Mouse (Mus musculus) regulatory T cell (primary cell): ENCODE measurements around the gene Opa3.

Experiments
- in situ Hi-C: fragments of 300-600 bp; cut with MboI, MseI; formaldehyde crosslinking; loops from one replicate; pipeline ENCODE4 v1.15.1; 2025; ENCODE audit warnings: high pct_unique_total_duplicates

Gene Opa3

GRCm38 (mm10) chr7:19279581-19280114, 51.5 kb downstream of the Opa3 start, which contains the start of gene Ppm1n:
Gene Ppm1n, minus strand, starts transcription at chr7:19280064.
- in situ Hi-C loops: loop anchor here (5.0 kb wide), 2 partner anchors 37 to 92 kb away; no protein-coding TSS in a partner anchor

GRCm38 (mm10) chr7:19281680-19282304, 53.7 kb downstream of the Opa3 start:
- in situ Hi-C loops: loop anchor here (5.0 kb wide), 2 partner anchors 39 to 94 kb away; no protein-coding TSS in a partner anchor

DNA sequence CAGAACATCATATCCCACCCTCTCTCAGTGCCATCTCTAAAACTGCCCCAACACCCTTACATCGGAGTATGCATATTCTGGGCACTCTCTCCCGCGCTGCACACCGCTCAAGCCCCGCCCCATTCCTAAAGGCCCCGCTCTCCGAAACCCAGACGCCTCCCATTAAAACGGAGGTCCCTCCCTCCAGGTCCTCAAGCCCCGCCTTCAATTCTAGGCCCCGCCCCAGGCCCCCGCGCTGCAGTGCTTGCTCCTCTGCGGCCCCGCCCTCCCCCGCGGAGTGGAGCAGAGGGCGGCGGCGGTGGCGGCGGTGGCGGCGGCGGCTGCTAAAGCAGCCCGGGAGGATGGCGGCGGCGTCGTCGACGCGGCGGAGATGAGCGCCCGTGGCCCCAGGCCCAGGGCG, 54.3 kb downstream of the Opa3 start, which contains the start of gene Rtn2:
Gene Rtn2 (plus strand): TSS at position 240 of the 400 bp plus-strand sequence.
- in situ Hi-C loops: loop anchor here (5.0 kb wide), 2 partner anchors 40 to 95 kb away; no protein-coding TSS in a partner anchor

GRCm38 (mm10) chr7:19282791-19283405, 54.8 kb downstream of the Opa3 start:
- in situ Hi-C loops: loop anchor here (5.0 kb wide), 2 partner anchors 41 to 96 kb away; no protein-coding TSS in a partner anchor

DNA sequence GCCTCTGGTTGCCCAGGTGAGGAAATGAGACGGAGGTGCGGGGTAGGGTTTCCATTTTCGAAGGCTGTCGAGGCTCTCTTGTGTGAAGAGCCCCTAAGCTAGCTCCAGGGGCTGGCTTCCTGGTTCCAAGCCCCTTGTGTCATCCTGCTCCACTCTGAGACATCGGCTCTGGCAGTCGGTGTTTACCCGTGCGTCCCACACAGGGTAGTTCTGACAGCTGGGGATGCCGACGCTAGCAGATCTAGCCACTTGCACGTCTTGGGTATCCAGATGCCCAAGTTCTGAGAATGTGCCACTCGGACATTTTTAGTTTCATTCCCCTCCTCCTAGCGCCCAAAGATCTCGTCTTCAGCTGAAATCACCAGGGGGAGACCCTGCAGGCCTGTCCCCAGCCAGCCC, 55.3 kb downstream of the Opa3 start:
- in situ Hi-C loops: loop anchor here (5.0 kb wide), 2 partner anchors 41 to 96 kb away; no protein-coding TSS in a partner anchor

GRCm38 (mm10) chr7:19284763-19285162, 56.6 kb downstream of the Opa3 start:
- in situ Hi-C loops: loop anchor here (5.0 kb wide), 2 partner anchors 42 to 97 kb away; no protein-coding TSS in a partner anchor

GRCm38 (mm10) chr7:19290969-19291596, 62.9 kb downstream of the Opa3 start:
- in situ Hi-C loops: no loop called here

DNA sequence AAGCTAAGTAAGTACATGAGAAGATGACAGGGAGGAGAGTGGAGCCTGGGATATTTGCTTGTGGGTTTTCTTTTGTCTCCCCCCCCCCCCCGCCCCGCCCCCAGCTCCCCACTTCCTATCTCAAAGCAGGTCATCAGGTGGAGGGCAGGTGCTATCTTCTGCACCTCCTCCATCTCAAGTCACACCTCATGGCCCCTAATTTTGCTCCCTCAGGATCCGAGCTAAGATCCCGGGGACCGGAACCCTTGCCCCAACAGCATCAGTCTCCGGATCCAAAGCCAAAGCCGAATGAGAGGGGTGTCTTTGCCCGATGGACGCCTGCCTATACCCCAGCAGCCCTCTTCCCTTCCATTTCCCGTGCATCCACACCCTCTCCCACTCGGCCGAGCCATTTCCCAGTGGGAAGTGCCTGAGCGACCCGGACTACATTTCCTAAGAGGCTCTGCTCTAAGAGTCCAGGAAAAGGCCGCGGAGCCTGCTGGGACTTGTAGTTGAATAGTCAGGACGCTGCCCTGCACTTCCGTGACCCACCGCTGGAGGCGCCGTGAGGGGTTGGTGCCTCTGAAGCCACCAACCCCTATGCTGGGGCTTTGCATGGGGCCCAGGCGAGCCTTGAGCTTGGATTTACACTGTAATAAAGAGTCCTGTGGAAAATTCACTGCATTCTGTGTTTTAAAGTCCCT, 67.5 kb downstream of the Opa3 start:
- in situ Hi-C loops: no loop called here

DNA sequence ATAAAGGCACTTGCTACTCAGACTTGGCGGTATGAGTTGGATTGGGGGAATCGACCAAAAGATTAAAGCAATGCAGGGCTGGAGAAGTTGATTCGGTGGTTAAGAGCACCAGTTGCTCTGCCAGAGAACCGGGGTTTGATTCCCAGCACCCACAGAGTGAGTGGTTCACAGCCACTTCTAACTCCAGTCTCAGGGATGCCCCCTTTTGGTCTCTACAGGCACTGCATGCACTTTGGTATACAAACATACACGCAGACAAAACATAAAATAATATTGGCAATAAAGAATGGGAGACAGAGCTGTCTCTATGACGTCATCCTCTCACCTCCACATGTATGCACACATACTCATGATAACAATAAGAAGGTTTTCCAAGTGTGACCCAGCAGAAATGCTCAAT, 68.9 kb downstream of the Opa3 start:
- in situ Hi-C loops: no loop called here

DNA sequence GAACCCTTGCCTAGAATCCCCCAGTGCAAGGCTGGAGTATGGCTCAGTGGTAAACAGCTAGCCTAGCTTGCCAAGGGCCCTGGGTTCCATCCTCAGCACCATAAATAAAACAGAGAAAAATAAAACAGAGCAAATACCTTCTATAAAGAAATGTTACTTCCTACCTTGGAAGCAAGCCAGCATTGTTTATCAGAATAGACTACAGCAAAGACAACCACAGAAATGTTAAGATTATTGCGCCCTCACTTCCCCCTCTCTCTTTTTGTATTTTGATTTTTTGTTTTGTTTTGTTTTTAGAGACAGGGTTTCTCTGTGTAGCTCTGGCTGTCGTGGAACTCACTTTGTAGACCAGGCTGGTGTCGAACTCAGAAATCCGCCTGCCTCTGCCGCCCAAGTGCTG, 69.7 kb downstream of the Opa3 start:
- in situ Hi-C loops: no loop called here

- in situ Hi-C loops: no loop called here
Measured at GRCm38 (mm10) chr7:19299194-19299593, 71.1 kb downstream of the Opa3 start.

DNA sequence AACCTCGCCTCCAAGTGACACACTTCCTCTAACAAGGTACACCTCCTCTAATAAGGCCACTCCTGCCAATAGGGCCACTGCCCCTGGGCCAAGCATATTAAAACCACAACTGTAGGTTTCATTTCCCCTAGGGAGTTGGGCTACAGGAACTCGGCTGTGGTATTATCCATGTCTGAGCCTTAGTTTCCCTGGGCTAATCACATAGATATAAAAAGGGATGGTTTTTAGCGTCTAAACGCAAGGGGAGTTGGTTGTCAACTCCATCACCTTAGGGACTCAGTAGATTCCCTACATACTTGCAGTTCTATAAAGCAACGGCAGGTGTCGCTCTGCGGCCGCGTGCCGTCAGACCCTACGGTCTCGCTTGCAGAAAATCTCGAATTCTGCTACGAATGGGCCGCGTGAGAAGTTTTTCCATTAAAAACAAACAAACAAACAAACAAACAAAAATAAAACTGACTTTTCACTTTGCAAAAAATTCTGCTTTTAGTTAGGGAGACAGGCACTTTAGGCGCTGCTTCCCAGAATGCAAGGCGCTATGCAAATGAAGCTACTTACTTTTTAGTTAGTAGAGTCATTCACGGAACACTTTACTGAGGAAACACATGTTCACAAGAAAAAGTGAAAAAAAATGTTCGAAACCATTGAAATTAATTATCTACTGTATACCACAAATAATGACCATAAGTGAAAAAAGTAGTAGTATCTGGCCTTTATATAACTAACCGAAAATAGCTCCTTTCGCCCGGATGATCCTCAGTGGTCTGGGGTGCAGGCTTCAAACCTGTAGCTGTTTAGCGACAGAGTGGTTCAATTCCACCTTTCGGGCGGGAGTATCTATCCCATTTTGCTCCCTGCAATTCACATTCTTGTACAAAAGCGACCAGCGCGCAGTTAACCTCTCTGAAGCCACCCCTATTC, 72.6 kb downstream of the Opa3 start:
- in situ Hi-C loops: loop anchor here (10.0 kb wide), 1 partner anchor 64 kb away; no protein-coding TSS in a partner anchor

GRCm38 (mm10) chr7:19301461-19302263, 73.5 kb downstream of the Opa3 start:
- in situ Hi-C loops: loop anchor here (10.0 kb wide), 1 partner anchor 63 kb away; no protein-coding TSS in a partner anchor

GRCm38 (mm10) chr7:19302264-19303045, 74.3 kb downstream of the Opa3 start:
- in situ Hi-C loops: loop anchor here (10.0 kb wide), 1 partner anchor 62 kb away; no protein-coding TSS in a partner anchor

GRCm38 (mm10) chr7:19303046-19303305, 74.8 kb downstream of the Opa3 start:
- in situ Hi-C loops: loop anchor here (10.0 kb wide), 1 partner anchor 62 kb away; no protein-coding TSS in a partner anchor

DNA sequence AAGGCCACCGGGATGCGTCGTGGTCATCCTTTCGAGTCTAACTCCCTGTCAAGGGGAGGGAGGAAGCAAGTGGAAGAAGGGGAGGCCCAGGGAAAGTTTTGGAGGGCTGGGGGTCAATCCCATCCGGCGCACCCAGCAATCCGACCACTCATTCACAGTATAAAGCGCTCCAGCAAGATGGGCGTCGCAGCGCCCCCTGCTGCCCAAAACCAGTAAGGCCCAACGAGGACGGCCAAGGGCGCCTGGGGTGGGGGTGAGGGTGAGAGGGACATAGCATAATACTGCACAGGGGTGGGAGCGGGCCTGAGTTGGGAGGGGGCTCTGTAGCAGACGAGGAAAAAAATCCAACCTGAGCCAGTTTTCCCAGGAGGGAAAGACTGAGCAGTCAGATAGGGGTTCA, 75.6 kb downstream of the Opa3 start:
- in situ Hi-C loops: loop anchor here (10.0 kb wide), 1 partner anchor 61 kb away; no protein-coding TSS in a partner anchor

- in situ Hi-C loops: loop anchor here (5.0 to 10.0 kb wide), 2 partner anchors 38 to 60 kb away; partner anchors contain the start of gene Ercc1
Measured at GRCm38 (mm10) chr7:19304501-19305412, 76.6 kb downstream of the Opa3 start.

DNA sequence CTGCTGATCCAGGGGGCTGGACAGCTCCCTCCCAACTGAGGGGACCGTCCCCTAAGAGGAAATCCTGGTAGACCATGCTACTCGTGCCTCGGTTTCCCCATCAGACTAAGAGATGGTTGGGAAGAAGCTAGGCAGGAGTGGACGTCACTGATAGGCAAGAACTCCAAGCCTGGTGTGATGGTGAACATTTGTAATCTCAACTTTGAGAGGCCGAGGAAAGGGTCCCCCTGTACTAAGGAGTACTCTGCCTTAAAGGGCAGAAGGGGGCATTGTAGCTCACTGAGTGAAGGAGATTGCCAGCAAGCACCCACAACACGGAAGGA, 77.2 kb downstream of the Opa3 start:
- in situ Hi-C loops: loop anchor here (5.0 to 10.0 kb wide), 2 partner anchors 37 to 59 kb away; partner anchors contain the start of gene Ercc1
